Mouse (Mus musculus) lung, postnatal 36 days (tissue): ENCODE data around the gene S100a1.

Experiments
- DNase-seq: peaks from one replicate; pipeline ENCODE4 v3.0.0; 2022; ENCODE audit warnings: mixed read lengths

The S100a1 gene

GRCm38 (mm10) chr3:90513796-90514590, at the start of gene S100a1, which contains the start of gene S100a13:
TSS of gene S100a1 (minus strand) at chr3:90514392.
TSS of gene S100a13 (plus strand) at chr3:90514435.
- DNase-seq: peak; percentile 90

GRCm38 (mm10) chr3:90560008-90560628, 45.9 kb upstream of the S100a1 start, which contains the start of gene S100a3:
TSS of gene S100a3 (plus strand) at chr3:90560578.
- no peak for DNase-seq

- DNase-seq: no peak
Measured at GRCm38 (mm10) chr3:90555954-90556353, 41.8 kb upstream of the S100a1 start.

- DNase-seq: no peak
Measured at GRCm38 (mm10) chr3:90552231-90552630, 38.0 kb upstream of the S100a1 start.

GRCm38 (mm10) chr3:90550421-90550790, 36.2 kb upstream of the S100a1 start:
- no peak for DNase-seq

- DNase-seq: no peak
Measured at GRCm38 (mm10) chr3:90549676-90550420, 35.7 kb upstream of the S100a1 start.

GRCm38 (mm10) chr3:90540904-90541303, 26.7 kb upstream of the S100a1 start:
- peak; percentile 83 for DNase-seq

- no peak for DNase-seq
Measured at GRCm38 (mm10) chr3:90537905-90538296, 23.7 kb upstream of the S100a1 start.

GRCm38 (mm10) chr3:90537141-90537904, 23.1 kb upstream of the S100a1 start, which contains the start of gene S100a16:
TSS of gene S100a16 (plus strand) at chr3:90537254.
- peak; percentile 85 for DNase-seq

GRCm38 (mm10) chr3:90535446-90535845, 21.3 kb upstream of the S100a1 start:
- no peak for DNase-seq

- DNase-seq: no peak
Measured at GRCm38 (mm10) chr3:90531713-90532112, 17.5 kb upstream of the S100a1 start.

- no peak for DNase-seq
Measured at GRCm38 (mm10) chr3:90527291-90527873, 13.2 kb upstream of the S100a1 start.

- DNase-seq: peak; percentile 83
Measured at GRCm38 (mm10) chr3:90526580-90526979, 12.4 kb upstream of the S100a1 start, which contains the start of gene S100a14. TSS of gene S100a14 (plus strand) at chr3:90526856.

- no peak for DNase-seq
Measured at GRCm38 (mm10) chr3:90526076-90526475, 11.9 kb upstream of the S100a1 start.

GRCm38 (mm10) chr3:90525421-90525820, 11.2 kb upstream of the S100a1 start:
- peak; percentile 88 for DNase-seq

GRCm38 (mm10) chr3:90517711-90518110, 3.5 kb upstream of the S100a1 start:
- no peak for DNase-seq

GRCm38 (mm10) chr3:90515789-90516188, 1.6 kb upstream of the S100a1 start:
- DNase-seq: no peak

- DNase-seq: peak; percentile 85
Measured at GRCm38 (mm10) chr3:90515242-90515641, 1.1 kb upstream of the S100a1 start.

GRCm38 (mm10) chr3:90514691-90515090, 499 bp upstream of the S100a1 start:
- DNase-seq: peak; percentile 88

- no peak for DNase-seq
Measured at GRCm38 (mm10) chr3:90512948-90513642, 1.1 kb downstream of the S100a1 start.

GRCm38 (mm10) chr3:90512276-90512675, 1.9 kb downstream of the S100a1 start:
- no peak for DNase-seq

- no peak for DNase-seq
Measured at GRCm38 (mm10) chr3:90509747-90510123, 4.5 kb downstream of the S100a1 start.
